Mouse (Mus musculus): Measurements from ENCODE around the gene Olfr97. TPM values are rescaled to one million over a fixed set of nuclear protein-coding genes. Genes with fewer than 3 reads are reported as not detected.
"Not testable (repeated sequence)": the region's sequence is repeated elsewhere in the genome, so short reads cannot be mapped to it uniquely, and the experiment has no call there.

Gene Olfr97
- not detected in 2 replicates for total RNA-seq (2021)
- long read RNA-seq, experiment 1, result 0 reads
- long read RNA-seq, experiment 2, result 0 reads

DNA sequence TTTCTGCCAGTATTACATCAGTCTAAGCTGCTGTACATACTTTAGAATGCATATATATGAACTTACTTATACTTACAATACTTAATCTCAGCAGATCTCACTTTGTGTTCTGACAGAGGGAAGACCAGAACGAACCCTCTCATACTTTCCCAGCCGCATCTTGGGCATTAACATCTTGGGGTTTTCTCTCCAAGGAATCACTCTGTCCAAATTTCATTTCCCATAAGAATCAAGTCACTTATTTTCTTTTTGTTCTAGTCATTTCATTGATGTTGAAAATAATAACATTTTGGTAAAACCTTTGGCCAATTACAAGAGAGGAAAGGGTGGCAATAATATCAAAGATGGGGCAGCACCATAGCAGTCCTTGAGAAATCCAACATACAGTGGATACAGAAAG, at the start of gene Olfr97:
Gene Olfr97, minus strand, starts transcription at position 101 of the 400 bp plus-strand sequence.
- DNase-seq, result not testable (repeated sequence)

- DNase-seq, result no peak
Observed at GRCm38 (mm10) chr17:37283360-37283759, 46.2 kb upstream of the Olfr97 start, which contains the start of gene Olfr99. Olfr99 (minus strand) TSS chr17:37283460.

DNA sequence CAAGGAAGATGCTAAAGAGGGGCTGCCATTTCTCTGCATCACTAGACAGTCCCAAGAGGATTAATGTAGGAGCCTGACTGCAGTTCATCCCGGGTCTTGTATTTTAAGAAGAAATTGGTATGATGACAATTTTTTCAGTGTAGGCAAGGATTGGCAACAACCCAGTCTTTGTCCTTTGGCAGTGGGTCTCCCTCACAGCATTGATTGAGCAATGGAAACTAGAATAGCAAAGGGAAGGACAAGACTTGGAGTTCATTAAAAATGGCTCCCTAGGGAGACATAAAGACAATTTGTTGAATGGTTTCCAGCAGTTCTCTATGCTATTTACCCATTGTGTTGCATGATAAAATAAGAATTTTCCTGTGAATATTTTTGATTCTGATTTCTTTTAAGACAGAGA, 43.2 kb upstream of the Olfr97 start:
- no peak for DNase-seq

- no peak for DNase-seq
Observed at GRCm38 (mm10) chr17:37276573-37276972, 39.4 kb upstream of the Olfr97 start.

GRCm38 (mm10) chr17:37275626-37276248, 38.6 kb upstream of the Olfr97 start:
- DNase-seq, result no peak

- DNase-seq, result peak; percentile 68
Observed at GRCm38 (mm10) chr17:37270702-37271092, 33.6 kb upstream of the Olfr97 start.

GRCm38 (mm10) chr17:37270058-37270701, 33.0 kb upstream of the Olfr97 start, which contains the start of gene H2-M3:
H2-M3 (plus strand) TSS chr17:37270220.
- peak; percentile 90 for DNase-seq

DNA sequence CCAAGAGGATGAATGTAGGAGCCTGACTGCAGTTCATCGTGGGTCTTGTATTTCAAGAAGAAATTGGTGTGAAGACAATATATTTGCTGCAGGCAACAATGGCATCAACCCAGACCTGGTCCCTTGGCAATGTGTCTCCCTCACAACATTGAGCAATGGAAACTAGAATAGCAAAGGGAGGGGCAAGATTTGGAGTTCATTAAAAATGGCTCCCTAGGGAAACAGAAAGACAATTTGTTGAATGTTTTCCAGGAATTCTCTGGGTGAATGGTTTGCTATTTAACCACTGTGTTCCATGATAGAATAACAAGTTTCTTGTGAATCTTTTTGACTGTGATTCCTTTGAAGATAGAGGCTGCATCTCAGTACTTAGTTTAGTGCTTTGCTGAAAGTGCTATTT, 26.5 kb upstream of the Olfr97 start, which contains the start of gene Olfr98:
Gene Olfr98, minus strand, starts transcription at position 124 of the 400 bp plus-strand sequence.
- DNase-seq, result peak; percentile 9

GRCm38 (mm10) chr17:37250544-37250943, 13.4 kb upstream of the Olfr97 start:
- peak; percentile 9 for DNase-seq

- DNase-seq, result no peak
Observed at GRCm38 (mm10) chr17:37249460-37249859, 12.3 kb upstream of the Olfr97 start.

DNA sequence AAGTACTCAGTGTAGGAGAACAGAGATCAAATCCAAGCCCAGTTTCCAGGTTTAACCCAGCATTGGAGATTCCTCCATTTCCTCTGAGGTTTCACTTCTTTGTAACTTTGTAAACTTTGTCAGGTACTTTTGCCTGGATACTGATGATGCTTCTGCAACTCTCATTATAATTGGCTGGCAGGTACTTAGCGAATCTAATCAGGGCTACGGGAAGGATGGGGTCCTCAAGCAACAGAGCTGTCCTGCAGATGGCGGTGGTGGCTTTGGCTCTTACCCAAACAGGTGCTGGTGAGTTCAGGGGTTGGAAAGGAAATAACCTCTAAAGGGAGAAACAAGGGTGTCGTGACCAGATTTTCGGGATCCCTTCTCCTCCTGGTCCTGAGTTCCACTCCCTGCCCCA, 9.6 kb upstream of the Olfr97 start:
- DNase-seq, result peak; percentile 43

DNA sequence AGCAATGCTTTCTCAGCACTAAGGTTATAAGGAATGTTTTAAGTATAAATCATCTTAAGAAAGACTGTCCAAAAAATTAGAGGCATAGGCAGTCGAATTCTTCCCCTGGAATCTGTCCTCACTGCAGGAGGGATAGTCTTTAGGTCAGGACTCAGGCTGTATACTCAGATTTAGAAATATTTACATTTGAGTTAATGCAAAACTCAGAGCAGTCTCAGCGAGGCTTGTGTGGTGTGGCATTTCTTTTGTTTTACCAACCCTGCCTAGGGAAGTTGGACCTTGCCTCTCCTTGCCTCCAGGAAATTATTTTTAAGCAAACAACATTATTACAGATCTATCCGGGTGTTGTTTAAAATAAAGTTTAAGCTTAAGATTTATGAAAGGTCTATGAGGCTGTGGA, 5.1 kb upstream of the Olfr97 start:
- DNase-seq, result no peak

DNA sequence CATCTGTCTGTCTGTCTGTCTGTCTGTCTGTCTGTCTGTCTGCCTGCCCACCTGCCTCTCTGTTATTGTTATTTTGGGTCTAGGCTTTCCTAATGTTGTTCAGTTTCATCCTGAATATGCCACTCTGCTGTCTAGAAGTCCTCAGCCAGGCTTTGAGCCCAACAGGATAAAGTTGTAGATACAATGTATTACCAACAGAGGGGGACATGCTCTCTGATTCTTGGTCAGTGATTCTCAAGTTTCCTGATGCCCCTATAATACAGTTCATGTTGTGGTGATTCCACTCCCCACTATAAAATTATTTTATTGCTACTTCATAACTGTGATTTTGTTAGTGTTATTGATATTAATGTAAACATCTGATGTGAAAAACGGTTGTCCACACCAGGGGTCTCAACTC, 15.3 kb downstream of the Olfr97 start:
- no peak for DNase-seq

GRCm38 (mm10) chr17:37219846-37220245, 17.3 kb downstream of the Olfr97 start, which contains the start of gene Olfr96:
Olfr96 (plus strand) TSS chr17:37220146.
- DNase-seq, result no peak

DNA sequence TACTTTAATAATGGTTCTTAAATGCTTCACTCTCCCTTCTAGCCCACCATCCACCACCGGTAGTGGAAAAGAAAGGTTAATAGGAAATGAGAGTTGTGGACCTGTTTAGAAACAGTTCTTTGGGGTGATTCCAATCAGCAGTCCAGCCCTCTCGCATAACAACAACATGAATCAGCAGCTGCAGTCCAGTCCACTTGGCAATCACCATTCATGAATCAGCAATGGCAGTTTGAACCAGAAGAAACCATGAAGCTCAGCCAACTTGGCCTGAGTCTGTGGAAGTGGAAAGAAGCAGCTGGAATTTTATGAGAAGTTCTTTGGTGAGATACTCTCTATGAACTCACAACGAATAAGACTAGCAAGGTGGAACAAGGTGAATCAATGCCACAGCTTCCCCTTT, 18.6 kb downstream of the Olfr97 start:
- DNase-seq, result peak; percentile 32

GRCm38 (mm10) chr17:37213018-37213417, 24.1 kb downstream of the Olfr97 start, which contains the start of gene Olfr95:
Olfr95 (minus strand) TSS chr17:37213118.
- no peak for DNase-seq

DNA sequence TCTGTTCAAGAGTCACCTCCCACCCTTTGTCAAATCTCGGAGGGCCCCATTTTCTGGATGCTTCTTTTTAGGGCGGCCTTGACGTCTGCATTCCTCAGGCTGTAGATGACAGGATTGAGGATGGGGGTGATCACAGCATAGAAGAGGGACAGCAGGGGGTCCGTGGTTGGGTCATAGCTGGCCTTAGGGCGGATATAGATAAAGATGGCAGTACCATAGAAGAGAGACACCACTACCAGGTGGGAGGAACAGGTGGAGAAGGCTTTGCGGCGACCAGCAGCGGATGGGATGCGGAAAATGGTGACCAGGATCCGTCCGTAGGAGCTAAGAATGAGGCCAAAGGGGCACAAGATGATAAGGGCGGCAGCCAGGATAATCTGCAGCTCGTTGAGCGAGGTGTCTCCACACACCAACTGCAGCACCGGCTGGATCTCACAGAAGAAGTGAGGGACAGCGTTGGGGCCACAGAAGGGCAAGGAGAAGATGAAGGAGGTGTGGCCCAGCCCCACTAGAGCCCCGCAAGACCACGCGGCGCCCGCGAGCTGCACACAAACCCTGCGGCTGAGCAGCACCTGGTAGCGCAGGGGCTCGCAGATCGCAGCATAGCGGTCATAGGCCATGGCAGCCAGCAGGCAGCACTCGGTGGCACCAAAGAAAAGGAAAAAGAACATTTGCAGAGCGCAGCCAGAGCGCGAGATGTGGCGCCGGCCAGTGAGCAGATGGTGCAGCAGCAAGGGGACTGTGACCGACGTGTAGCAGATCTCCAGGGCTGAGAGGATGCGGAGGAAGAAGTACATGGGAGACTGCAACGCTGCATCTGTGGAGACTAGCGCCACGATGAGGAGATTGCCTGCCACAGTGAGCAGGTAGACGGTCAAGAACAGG, 26.0 kb downstream of the Olfr97 start:
- no peak for DNase-seq

DNA sequence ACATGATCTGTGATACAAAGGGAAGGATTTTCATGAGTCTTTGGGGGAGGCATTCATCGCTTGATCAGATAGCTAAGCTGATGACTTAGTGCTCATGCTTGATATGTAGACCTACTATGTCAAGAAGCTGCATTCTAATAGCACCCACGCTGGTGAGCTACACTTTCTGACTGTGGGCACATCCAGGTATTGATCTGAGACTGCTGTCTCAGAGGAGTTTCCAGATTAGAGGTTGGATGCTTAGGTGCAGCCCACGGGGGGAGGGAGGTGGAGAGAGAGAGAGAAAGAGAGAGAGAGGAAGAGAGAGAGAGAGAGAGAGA, 33.3 kb downstream of the Olfr97 start:
- DNase-seq, result no peak

DNA sequence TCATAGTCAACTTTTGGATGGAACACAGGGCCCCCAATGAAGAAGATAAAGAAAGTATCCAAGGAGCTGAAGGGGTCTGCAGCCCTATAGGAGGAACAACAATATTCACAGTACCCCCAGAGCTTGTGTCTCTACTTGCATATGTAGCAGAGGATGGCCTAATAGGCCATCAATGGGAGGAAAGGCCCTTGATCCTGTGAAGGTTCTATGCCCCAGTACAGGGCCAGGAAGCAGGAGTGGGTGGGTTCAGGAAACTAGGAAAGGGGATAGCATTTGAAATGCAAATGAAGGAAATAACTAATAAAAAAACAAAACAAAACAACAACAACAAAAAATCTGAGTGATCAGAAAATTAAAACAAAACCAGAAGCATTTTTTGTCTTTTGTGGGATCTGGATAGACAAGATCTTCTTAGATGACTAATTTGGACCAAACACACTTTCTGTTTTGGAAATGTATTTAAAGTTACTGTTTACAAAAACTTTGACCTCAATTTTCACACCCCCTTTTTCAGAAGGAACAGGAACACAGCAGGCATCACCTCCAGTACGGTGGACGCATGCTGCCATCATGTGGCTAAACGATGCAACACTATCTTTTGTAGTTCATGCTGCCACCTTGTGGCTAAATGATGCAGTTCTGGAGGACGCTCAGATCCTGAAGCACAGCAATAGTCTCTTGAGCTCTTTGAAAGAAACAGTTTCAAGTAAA, 33.8 kb downstream of the Olfr97 start:
- DNase-seq, result peak; percentile 85

- no peak for DNase-seq
Observed at GRCm38 (mm10) chr17:37200894-37201293, 36.2 kb downstream of the Olfr97 start, which contains the start of gene Olfr94. Olfr94 (minus strand) TSS chr17:37200994.

- peak; percentile 13 for DNase-seq
Observed at GRCm38 (mm10) chr17:37196845-37197724, 40.0 kb downstream of the Olfr97 start.
